Mouse (Mus musculus): ENCODE data around the gene Pi4k2a.

DNA sequence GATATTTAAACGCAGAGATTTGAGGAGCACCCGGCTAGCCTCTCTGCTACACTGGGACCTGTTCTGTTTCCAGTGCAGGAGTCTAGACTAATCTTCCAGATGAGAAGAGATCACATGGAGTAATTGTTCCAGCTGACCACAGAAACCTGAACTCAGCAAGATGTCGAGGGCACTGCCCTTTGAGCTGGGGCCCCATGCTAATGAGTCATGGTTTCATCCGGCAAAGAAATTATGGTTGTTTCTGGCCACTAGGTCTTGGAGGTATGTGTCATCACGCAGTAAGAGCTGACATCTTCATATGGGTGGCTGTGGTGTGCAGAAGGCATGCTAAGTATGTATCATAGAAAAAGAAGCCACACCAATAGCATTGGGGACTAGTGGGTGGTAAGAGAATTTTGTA lies 10.3 kb upstream of the Pi4k2a start:
- TF ChIP-seq MAFK (IDR thresholded peaks at IDR 0.05; ENCODE audit: insufficient read depth, low read depth, low read length): no peak
- TF ChIP-seq HCFC1 (IDR thresholded peaks at IDR 0.05; ENCODE audit: borderline replicate concordance, insufficient read depth, low read length): no peak

All from ES-E14 (cell line).